8 mouse cellular contexts compared by ENCODE assay signal in the genomic region with DNA sequence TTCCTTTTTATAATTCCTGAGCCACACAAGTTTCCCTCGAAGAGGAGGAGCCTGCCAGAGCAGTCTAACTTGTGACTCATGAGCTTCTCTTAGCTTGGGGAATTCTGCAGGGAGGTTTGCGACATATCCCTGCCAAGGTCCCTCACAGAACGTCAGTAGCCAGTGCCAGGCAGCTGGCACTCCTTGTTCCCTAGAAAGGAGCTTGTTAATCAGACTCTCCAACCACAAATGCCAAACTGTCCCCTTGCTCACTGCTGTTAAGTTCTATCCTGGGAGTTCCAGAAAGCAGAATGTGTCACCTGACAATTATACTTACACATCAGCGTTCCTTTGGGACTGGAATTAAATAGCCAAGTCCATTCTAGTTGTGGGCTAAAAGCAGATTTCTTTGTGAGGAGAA.
DNase-seq lines count a peak whose midpoint lies in the region; ATAC-seq lines count a peak whose summit lies in the region.

No protein-coding gene starts in this region.

- peak overlapping the region; percentile 23; the same call in 1 of the 2 replicates for H3K27ac ChIP-seq in midbrain, embryonic 10.5 days (replicated peaks)
- no peak overlapping the region for H3K27ac ChIP-seq in midbrain, embryonic 13.5 days

- no peaks in the 10 kb centered on the region for H3K9me3 ChIP-seq in midbrain, embryonic 10.5 days (replicated peaks)
- no peaks in the 10 kb centered on the region for H3K9me3 ChIP-seq in midbrain, embryonic 13.5 days

- intact Hi-C loops in heart, postnatal 10 days (cut with DNase I): loop anchor here (5.0 kb wide), 2 partner anchors 56 to 449 kb away; no protein-coding TSS in a partner anchor

- no peak overlapping the region for H3K4me2 ChIP-seq in midbrain, embryonic 13.5 days (replicated peaks)

- H3K9ac ChIP-seq in midbrain, embryonic 13.5 days (replicated peaks): no peak overlapping the region

- H3K36me3 ChIP-seq in midbrain, embryonic 10.5 days: no peaks in the 10 kb centered on the region
- no peaks in the 10 kb centered on the region for H3K36me3 ChIP-seq in midbrain, embryonic 13.5 days

- no peak for ATAC-seq in midbrain, embryonic 13.5 days

- DNase-seq in midbrain, embryonic 10.5 days (ENCODE audit: low spot score): no peak
- DNase-seq in cerebellum, adult 8-10 months: peak; percentile 8
- DNase-seq in heart, postnatal 10 days: peak; percentile 79 to 86
- DNase-seq in lung, postnatal 10 days: peak; percentile 61
- no peak for DNase-seq in T-cell, adult 2 months (ENCODE audit: low spot score)
- DNase-seq in thymus, postnatal 10 days (ENCODE audit: low spot score in 2 of 2): no peak
- DNase-seq in thymus, postnatal 0 days (ENCODE audit: low spot score): no peak

- H3K27me3 ChIP-seq in midbrain, embryonic 10.5 days (ENCODE audit: low read depth, poor library complexity, severe bottlenecking): no peaks in the 10 kb centered on the region
- H3K27me3 ChIP-seq in midbrain, embryonic 13.5 days: no peaks in the 10 kb centered on the region

- H3K4me1 ChIP-seq in midbrain, embryonic 10.5 days: peaks cover 35% of the 10 kb centered on the region
- H3K4me1 ChIP-seq in midbrain, embryonic 13.5 days (replicated peaks): peaks cover 16% of the 10 kb centered on the region

- H3K4me3 ChIP-seq in midbrain, embryonic 10.5 days: no peak overlapping the region
- no peak overlapping the region for H3K4me3 ChIP-seq in midbrain, embryonic 13.5 days (replicated peaks)

- WGBS in midbrain, embryonic 10.5 days: 85% methylated on average over 4 of the region's 4 CpGs
- WGBS in midbrain, embryonic 13.5 days: 74% methylated on average over 4 of the region's 4 CpGs

Comparison
In these comparisons a context has a peak if more than half of its experiments do, and no peak if none do; other contexts are left out.
1. DNase-seq: peak in cerebellum, adult 8-10 months (single experiment), heart, postnatal 10 days (2 of 2) and lung, postnatal 10 days (single experiment); none in midbrain, embryonic 10.5 days (single experiment), T-cell, adult 2 months (single experiment), thymus, postnatal 10 days (0 of 2) and thymus, postnatal 0 days (single experiment).